Mouse (Mus musculus) stomach, embryonic 15.5 days (tissue): Measurements from ENCODE around the gene Med13l. TPM values are rescaled to one million over a fixed set of nuclear protein-coding genes. Genes with fewer than 3 reads are reported as not detected.

ENCODE experiments used
- ATAC-seq: fragments of 200-750 bp; cut with Nextera tagmentation; 2 replicates; pipeline ENCODE4 v1.8.0; 2017; ENCODE audit warnings: low read depth, moderate number of reproducible peaks, moderate TSS enrichment; ENCODE audit not compliant: insufficient read depth, low FRiP score
- H3K27ac ChIP-seq: fragments of 300-500 bp; sonication (generic); 2 replicates; pipeline ENCODE4 v1.5.1; 2015; ENCODE audit warnings: mild to moderate bottlenecking, inconsistent platforms
- H3K27me3 ChIP-seq: fragments of 300-500 bp; sonication (generic); replicated peaks from 2 replicates; pipeline ENCODE4 v1.6.1; 2015; ENCODE audit warnings: inconsistent platforms
- H3K36me3 ChIP-seq: fragments of 300-500 bp; sonication (generic); 2 replicates; pipeline ENCODE4 v1.6.1; 2015; ENCODE audit warnings: inconsistent platforms
- H3K4me1 ChIP-seq: fragments of 300-500 bp; sonication (generic); 2 replicates; pipeline ENCODE4 v1.6.1; 2015; ENCODE audit warnings: inconsistent platforms
- H3K4me2 ChIP-seq: fragments of 300-500 bp; sonication (generic); 2 replicates; pipeline ENCODE4 v1.6.1; 2015; ENCODE audit warnings: mild to moderate bottlenecking, inconsistent platforms
- H3K4me3 ChIP-seq: fragments of 300-500 bp; sonication (generic); replicated peaks from 2 replicates; pipeline ENCODE4 v1.5.1; 2015; ENCODE audit warnings: inconsistent platforms
- H3K9ac ChIP-seq: fragments of 300-500 bp; sonication (generic); 2 replicates; pipeline ENCODE4 v1.6.1; 2015; ENCODE audit warnings: inconsistent platforms
- H3K9me3 ChIP-seq: fragments of 300-500 bp; sonication (generic); 2 replicates; pipeline ENCODE4 v1.6.1; 2016; ENCODE audit warnings: inconsistent platforms
- WGBS: fragments of 180-500 bp; shearing (Covaris S2); methylation state at CpG from one replicate; pipeline ENCODE4 v1.1.7; 2015; 5-methylcytosine and 5-hydroxymethylcytosine counted together
- polyA plus RNA-seq: library from polyadenylated mRNA; unstranded; fragments of >200 nt; fragmentation: Nextera tagmentation; extraction: Ambion mirVana; gene quantifications from 2 replicates; pipeline ENCODE4 v1.2.1, GENCODE M21; 2015

Med13l gene
- polyA plus RNA-seq, 1 experiment from 2014 or later: 11.5 TPM

GRCm38 (mm10) chr5:118619801-118620200 is 59.3 kb downstream of the Med13l start:
- peak; percentile 50; the same call in 1 of the 2 replicates for ATAC-seq
- WGBS: 43% methylated on average over 7 of the region's 7 CpGs
- Histone ChIP-seq H3K4me3 (no peak overlapping the region), H3K27me3 (no peaks in the 10 kb centered on the region), H3K4me1 (peaks cover 4% of the 10 kb centered on the region; the same call in 1 of the 2 replicates), H3K9ac (no peak overlapping the region), H3K9me3 (no peaks in the 10 kb centered on the region), H3K4me2 (no peak overlapping the region), H3K27ac (no peak overlapping the region), H3K36me3 (no peaks in the 10 kb centered on the region)

DNA sequence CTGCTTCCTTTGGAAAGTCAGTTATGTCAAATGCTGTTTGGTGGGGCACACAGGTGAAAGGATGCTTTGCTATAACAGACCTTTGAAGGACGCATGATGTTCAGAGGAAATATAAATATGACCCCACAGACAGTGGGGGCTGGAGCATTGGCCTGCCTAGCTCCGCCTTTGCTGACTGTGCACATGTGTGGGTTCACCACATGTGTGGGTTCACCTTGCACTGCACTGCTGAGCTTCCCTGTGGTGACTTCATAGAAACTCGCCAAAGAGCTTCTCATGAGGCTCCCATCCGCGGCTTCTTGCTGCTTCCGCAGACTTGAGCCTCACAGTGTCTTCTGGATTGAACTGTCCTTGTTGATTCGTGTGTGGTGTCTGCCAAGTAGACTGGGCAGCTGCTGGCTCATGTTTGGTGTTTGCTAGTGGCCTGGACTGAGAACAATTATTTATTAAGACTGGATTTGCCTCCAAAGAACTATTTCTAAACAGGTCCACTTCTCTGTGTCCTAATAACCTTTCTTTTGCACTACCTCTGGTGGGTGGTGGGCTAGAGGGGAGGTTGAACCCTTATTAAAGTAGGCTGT is 59.9 kb downstream of the Med13l start:
- no peak for ATAC-seq
- no peaks in the 10 kb centered on the region for H3K9me3 ChIP-seq
- H3K27ac ChIP-seq: no peak overlapping the region
- no peaks in the 10 kb centered on the region for H3K27me3 ChIP-seq
- H3K4me1 ChIP-seq: peaks cover 4% of the 10 kb centered on the region; the same call in 1 of the 2 replicates
- H3K4me3 ChIP-seq: no peak overlapping the region
- no peak overlapping the region for H3K4me2 ChIP-seq
- no peak overlapping the region for H3K9ac ChIP-seq
- no peaks in the 10 kb centered on the region for H3K36me3 ChIP-seq
- 81% methylated on average over 7 of the region's 7 CpGs for WGBS

- Histone ChIP-seq H3K27ac (no peak overlapping the region), H3K36me3 (no peaks in the 10 kb centered on the region), H3K4me3 (no peak overlapping the region), H3K9me3 (no peaks in the 10 kb centered on the region), H3K27me3 (no peaks in the 10 kb centered on the region), H3K4me1 (peaks cover 4% of the 10 kb centered on the region; the same call in 1 of the 2 replicates), H3K4me2 (no peak overlapping the region), H3K9ac (no peak overlapping the region)
- no peak for ATAC-seq
- 66% methylated on average over 4 of the region's 4 CpGs for WGBS
These were observed 61.4 kb downstream of the Med13l start for GRCm38 (mm10) chr5:118621877-118622276.

GRCm38 (mm10) chr5:118622346-118622745 is 61.9 kb downstream of the Med13l start:
- no peaks in the 10 kb centered on the region for H3K27me3 ChIP-seq
- ATAC-seq: no peak

GRCm38 (mm10) chr5:118623797-118624196 is 63.3 kb downstream of the Med13l start:
- Histone ChIP-seq H3K27me3 (no peaks in the 10 kb centered on the region), H3K9ac (no peak overlapping the region), H3K4me2 (no peak overlapping the region), H3K36me3 (no peaks in the 10 kb centered on the region), H3K9me3 (no peaks in the 10 kb centered on the region), H3K4me1 (peaks cover 4% of the 10 kb centered on the region; the same call in 1 of the 2 replicates), H3K27ac (no peak overlapping the region), H3K4me3 (no peak overlapping the region)
- ATAC-seq: no peak
- 57% methylated on average over 5 of the region's 5 CpGs for WGBS

More at GRCm38 (mm10) chr5:118622346-118622745, 61.9 kb downstream of the Med13l start:
- peaks cover 4% of the 10 kb centered on the region; the same call in 1 of the 2 replicates for H3K4me1 ChIP-seq
- no peaks in the 10 kb centered on the region for H3K36me3 ChIP-seq
- no peaks in the 10 kb centered on the region for H3K9me3 ChIP-seq
- H3K4me3 ChIP-seq: no peak overlapping the region
- no peak overlapping the region for H3K27ac ChIP-seq
- WGBS: 85% methylated on average over 5 of the region's 5 CpGs
- no peak overlapping the region for H3K4me2 ChIP-seq
- no peak overlapping the region for H3K9ac ChIP-seq

DNA sequence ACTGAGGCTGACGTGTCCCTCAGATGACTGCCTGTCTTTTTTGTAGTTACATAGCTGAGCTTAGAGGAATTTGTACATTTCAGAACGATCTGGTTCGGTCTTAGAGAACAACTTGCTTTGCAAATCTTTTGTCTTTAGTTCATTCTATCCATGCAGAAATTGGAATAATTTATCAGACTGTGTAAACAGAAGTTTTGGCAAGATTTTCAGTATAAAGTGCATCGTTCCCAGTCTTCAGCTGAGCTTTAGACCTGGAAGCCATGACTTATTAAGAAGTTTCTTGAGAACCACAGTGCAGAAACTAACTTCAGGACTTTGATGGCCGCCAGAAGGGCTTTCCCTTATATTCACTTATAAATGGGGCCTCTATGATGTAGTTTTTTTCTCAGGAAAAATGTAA is 67.2 kb downstream of the Med13l start:
- 49% methylated on average over 5 of the region's 5 CpGs for WGBS

GRCm38 (mm10) chr5:118628211-118628610 is 67.7 kb downstream of the Med13l start:
- Histone ChIP-seq H3K36me3 (no peaks in the 10 kb centered on the region), H3K4me1 (peaks cover 5% of the 10 kb centered on the region; the same call in 1 of the 2 replicates), H3K9ac (no peak overlapping the region), H3K27me3 (no peaks in the 10 kb centered on the region), H3K27ac (no peak overlapping the region), H3K4me3 (no peak overlapping the region), H3K9me3 (no peaks in the 10 kb centered on the region), H3K4me2 (no peak overlapping the region)
- WGBS: 78% methylated on average over 4 of the region's 4 CpGs
- no peak for ATAC-seq

More for the DNA sequence above, 67.2 kb downstream of the Med13l start:
- Histone ChIP-seq H3K9me3 (no peaks in the 10 kb centered on the region), H3K4me3 (no peak overlapping the region), H3K4me1 (no peaks in the 10 kb centered on the region), H3K27ac (peak overlapping the region; percentile 13), H3K36me3 (no peaks in the 10 kb centered on the region), H3K9ac (no peak overlapping the region), H3K27me3 (no peaks in the 10 kb centered on the region), H3K4me2 (no peak overlapping the region)
- peak; percentile 31; the same call in 1 of the 2 replicates for ATAC-seq

DNA sequence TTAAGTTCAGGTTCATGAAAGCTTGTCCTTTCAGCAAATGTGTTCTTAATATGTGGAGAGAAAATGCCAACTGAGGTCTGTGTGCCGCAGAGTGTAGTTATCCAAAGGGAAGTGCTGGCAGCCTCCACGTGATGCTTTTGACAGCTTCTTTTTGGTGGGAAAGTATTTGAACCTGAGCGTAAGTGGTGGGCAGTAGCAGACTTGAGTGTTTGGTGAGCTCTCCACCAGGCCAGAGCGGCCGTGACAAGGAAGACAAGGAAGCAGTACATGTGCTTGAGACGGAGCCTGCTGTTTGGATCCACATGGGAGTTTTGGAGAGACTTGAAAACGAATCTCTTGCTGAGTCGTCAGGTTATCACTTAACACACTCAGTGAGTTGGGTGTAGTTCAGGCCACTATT is 71.9 kb downstream of the Med13l start:
- no peak for ATAC-seq

GRCm38 (mm10) chr5:118633106-118633505 is 72.6 kb downstream of the Med13l start:
- no peak overlapping the region for H3K27ac ChIP-seq
- peaks cover 23% of the 10 kb centered on the region for H3K4me1 ChIP-seq
- 55% methylated on average over 8 of the region's 8 CpGs for WGBS
- no peaks in the 10 kb centered on the region for H3K9me3 ChIP-seq
- ATAC-seq: no peak
- H3K4me2 ChIP-seq: no peak overlapping the region
- H3K27me3 ChIP-seq: no peaks in the 10 kb centered on the region
- H3K9ac ChIP-seq: no peak overlapping the region
- no peaks in the 10 kb centered on the region for H3K36me3 ChIP-seq
- H3K4me3 ChIP-seq: no peak overlapping the region

More for the DNA sequence above, 71.9 kb downstream of the Med13l start:
- Histone ChIP-seq H3K4me2 (no peak overlapping the region), H3K27me3 (no peaks in the 10 kb centered on the region), H3K27ac (no peak overlapping the region), H3K36me3 (no peaks in the 10 kb centered on the region), H3K4me1 (peaks cover 19% of the 10 kb centered on the region), H3K9me3 (no peaks in the 10 kb centered on the region), H3K9ac (no peak overlapping the region), H3K4me3 (no peak overlapping the region)
- 70% methylated on average over 8 of the region's 8 CpGs for WGBS

GRCm38 (mm10) chr5:118635476-118636187 is 75.2 kb downstream of the Med13l start:
- Histone ChIP-seq H3K4me2 (no peak overlapping the region), H3K36me3 (no peaks in the 10 kb centered on the region), H3K9ac (no peak overlapping the region), H3K9me3 (no peaks in the 10 kb centered on the region), H3K4me1 (peaks cover 29% of the 10 kb centered on the region), H3K4me3 (no peak overlapping the region), H3K27ac (no peak overlapping the region; the same call in 1 of the 2 replicates), H3K27me3 (no peaks in the 10 kb centered on the region)
- no peak for ATAC-seq
- WGBS: 32% methylated on average over 11 of the region's 11 CpGs

GRCm38 (mm10) chr5:118636399-118637369 is 76.2 kb downstream of the Med13l start:
- H3K4me2 ChIP-seq: no peak overlapping the region

More at GRCm38 (mm10) chr5:118636399-118637369, 76.2 kb downstream of the Med13l start:
- Histone ChIP-seq H3K36me3 (no peaks in the 10 kb centered on the region), H3K9ac (no peak overlapping the region), H3K27me3 (no peaks in the 10 kb centered on the region), H3K4me3 (no peak overlapping the region), H3K4me1 (peaks cover 29% of the 10 kb centered on the region), H3K27ac (no peak overlapping the region), H3K9me3 (no peaks in the 10 kb centered on the region)
- no peak for ATAC-seq
- 86% methylated on average over 16 of the region's 16 CpGs for WGBS
